Mouse (Mus musculus) spleen, adult 2 months (tissue): Measurements from ENCODE around the gene Gm28305. TPM values are rescaled to one million over a fixed set of nuclear protein-coding genes. Genes with fewer than 3 reads are reported as not detected.

Experiments used
- DNase-seq, 2 experiments: peaks; one replicate each; pipeline versions ENCODE4 v3.0.0 to v3.0.0-alpha.2; 2012 to 2021; ENCODE audit warnings: low spot score in 2 of 2, low read depth in 1 of 2
- H3K27ac ChIP-seq: fragments of 200-500 bp; 2 replicates; pipeline ENCODE4 v1.5.1; 2012; ENCODE audit warnings: low read length, inconsistent platforms; ENCODE audit not compliant: insufficient read depth
- H3K27me3 ChIP-seq: fragments of 200-500 bp; 2 replicates; pipeline ENCODE4 v1.6.1; 2012; ENCODE audit warnings: mild to moderate bottlenecking, moderate library complexity, low read length, inconsistent platforms; ENCODE audit not compliant: control insufficient read depth, insufficient read depth
- H3K36me3 ChIP-seq: fragments of 200-500 bp; 2 replicates; pipeline ENCODE4 v1.6.1; 2012; ENCODE audit warnings: mild to moderate bottlenecking, low read length, inconsistent platforms; ENCODE audit not compliant: control insufficient read depth, insufficient read depth
- H3K4me1 ChIP-seq: fragments of 200-500 bp; 2 replicates; pipeline ENCODE4 v1.6.1; 2011; ENCODE audit warnings: inconsistent platforms; ENCODE audit not compliant: control insufficient read depth, insufficient read depth, insufficient read length
- H3K4me3 ChIP-seq: fragments of 200-500 bp; 2 replicates; pipeline ENCODE4 v1.5.1; 2011; ENCODE audit warnings: mild to moderate bottlenecking, inconsistent platforms; ENCODE audit not compliant: insufficient read depth, insufficient read length; ENCODE audit errors: extremely low read depth
- CTCF ChIP-seq: fragments of 200-500 bp; IDR thresholded peaks from 2 replicates; pipeline ENCODE4 v1.5.1; 2011; ENCODE audit warnings: mild to moderate bottlenecking, inconsistent platforms; ENCODE audit not compliant: insufficient read depth, insufficient read length, insufficient replicate concordance; ENCODE audit errors: extremely low read depth
- POLR2A ChIP-seq: fragments of 200-500 bp; IDR thresholded peaks from 2 replicates; pipeline ENCODE4 v1.6.1; 2011; ENCODE audit warnings: low read depth, low read length, inconsistent platforms
- WGBS: fragments of 180-500 bp; shearing (Covaris S2); methylation state at CpG from one replicate; pipeline ENCODE4 v1.1.7; 2018; 5-methylcytosine and 5-hydroxymethylcytosine counted together
- polyA plus RNA-seq: library from polyadenylated mRNA; depleted of rRNA; stranded (reverse); fragments of >200 nt; gene quantifications from 2 replicates; pipeline ENCODE4 v1.2.3, GENCODE M21; 2012

Gene Gm28305
- polyA plus RNA-seq, 1 experiment = not detected

- no peaks in the 10 kb centered on the region for H3K4me1 ChIP-seq
- no peaks in the 10 kb centered on the region for H3K27me3 ChIP-seq
- peaks cover 3% of the 10 kb centered on the region for H3K36me3 ChIP-seq
- DNase-seq = no peak
- TF ChIP-seq POLR2A = no peak
- H3K4me3 ChIP-seq = no peak overlapping the region
- WGBS = 89% methylated on average over 4 of the region's 4 CpGs
- no peak overlapping the region for H3K27ac ChIP-seq
Observed at GRCm38 (mm10) chr9:104085730-104086429, 45.4 kb downstream of the Gm28305 start.

- no peaks in the 10 kb centered on the region for H3K27me3 ChIP-seq
- H3K4me3 ChIP-seq = no peak overlapping the region
- DNase-seq = no peak
- 72% methylated on average over 8 of the region's 8 CpGs for WGBS
- no peaks in the 10 kb centered on the region for H3K4me1 ChIP-seq
- peaks cover 3% of the 10 kb centered on the region for H3K36me3 ChIP-seq
- TF ChIP-seq CTCF (no peak), POLR2A (no peak)
- H3K27ac ChIP-seq = no peak overlapping the region
Observed at GRCm38 (mm10) chr9:104088555-104088954, 48.1 kb downstream of the Gm28305 start.

GRCm38 (mm10) chr9:104092945-104093344 is 52.5 kb downstream of the Gm28305 start:
- DNase-seq = no peak
- no peaks in the 10 kb centered on the region for H3K4me1 ChIP-seq
- no peak overlapping the region for H3K4me3 ChIP-seq
- 93% methylated on average over 5 of the region's 5 CpGs for WGBS
- H3K27me3 ChIP-seq = no peaks in the 10 kb centered on the region
- TF ChIP-seq POLR2A (no peak), CTCF (no peak)
- no peak overlapping the region for H3K27ac ChIP-seq
- no peaks in the 10 kb centered on the region for H3K36me3 ChIP-seq

GRCm38 (mm10) chr9:104098256-104098655 is 57.8 kb downstream of the Gm28305 start:
- no peak for TF ChIP-seq CTCF
- no peak for TF ChIP-seq POLR2A
- Histone ChIP-seq H3K36me3 (no peaks in the 10 kb centered on the region), H3K27me3 (no peaks in the 10 kb centered on the region), H3K27ac (no peak overlapping the region), H3K4me3 (no peak overlapping the region), H3K4me1 (no peaks in the 10 kb centered on the region)
- peak; percentile 14 to 29 for DNase-seq
- WGBS = 15% methylated on average over 5 of the region's 5 CpGs

GRCm38 (mm10) chr9:104099060-104099459 is 58.6 kb downstream of the Gm28305 start:
- no peak overlapping the region for H3K4me3 ChIP-seq
- H3K27me3 ChIP-seq = no peaks in the 10 kb centered on the region
- TF ChIP-seq CTCF (no peak), POLR2A (no peak)
- peak in 1 of 2 experiments; percentile 7 for DNase-seq
- H3K36me3 ChIP-seq = no peaks in the 10 kb centered on the region
- no peak overlapping the region for H3K27ac ChIP-seq
- H3K4me1 ChIP-seq = no peaks in the 10 kb centered on the region
- 96% methylated on average over 11 of the region's 11 CpGs for WGBS

GRCm38 (mm10) chr9:104100822-104101221 is 60.4 kb downstream of the Gm28305 start:
- no peak overlapping the region; the same call in 1 of the 2 replicates for H3K4me3 ChIP-seq
- 72% methylated on average over 7 of the region's 7 CpGs for WGBS
- H3K27ac ChIP-seq = no peak overlapping the region
- H3K4me1 ChIP-seq = no peaks in the 10 kb centered on the region
- H3K27me3 ChIP-seq = no peaks in the 10 kb centered on the region
- DNase-seq = no peak
- TF ChIP-seq CTCF (no peak), POLR2A (no peak)
- no peaks in the 10 kb centered on the region for H3K36me3 ChIP-seq

GRCm38 (mm10) chr9:104101458-104101857 is 61.0 kb downstream of the Gm28305 start:
- 45% methylated on average over 3 of the region's 3 CpGs for WGBS
- TF ChIP-seq CTCF (no peak), POLR2A (no peak)
- H3K27me3 ChIP-seq = no peaks in the 10 kb centered on the region
- H3K36me3 ChIP-seq = no peaks in the 10 kb centered on the region
- DNase-seq = no peak
- no peak overlapping the region for H3K27ac ChIP-seq
- no peak overlapping the region for H3K4me3 ChIP-seq
- H3K4me1 ChIP-seq = no peaks in the 10 kb centered on the region
